Mouse (Mus musculus): ENCODE data around the gene Rbm19.

GRCm38 (mm10) chr5:120214511-120214910, 98.2 kb downstream of the Rbm19 start:
- no peak for TF ChIP-seq POLR2A (IDR thresholded peaks at IDR 0.05; ENCODE audit: extremely low read depth, insufficient read depth, low read length)
- TF ChIP-seq CTCF (IDR thresholded peaks at IDR 0.05; ENCODE audit: low read depth, low read length), result no peak
